Mouse (Mus musculus) cortical plate, adult 2 months (tissue): ENCODE measurements around the gene Olfr982.

ENCODE experiments used
- CTCF ChIP-seq: fragments of 200-500 bp; IDR thresholded peaks from 2 replicates; pipeline ENCODE4 v1.5.1; 2011; ENCODE audit warnings: mild to moderate bottlenecking, control low read depth, low read length; ENCODE audit not compliant: insufficient read depth; ENCODE audit errors: extremely low read depth
- POLR2A ChIP-seq: fragments of 200-500 bp; IDR thresholded peaks from 2 replicates; pipeline ENCODE4 v1.6.1; 2011; ENCODE audit warnings: mild to moderate bottlenecking, low read length, control low read depth; ENCODE audit not compliant: insufficient read depth; ENCODE audit errors: extremely low read depth

DNA sequence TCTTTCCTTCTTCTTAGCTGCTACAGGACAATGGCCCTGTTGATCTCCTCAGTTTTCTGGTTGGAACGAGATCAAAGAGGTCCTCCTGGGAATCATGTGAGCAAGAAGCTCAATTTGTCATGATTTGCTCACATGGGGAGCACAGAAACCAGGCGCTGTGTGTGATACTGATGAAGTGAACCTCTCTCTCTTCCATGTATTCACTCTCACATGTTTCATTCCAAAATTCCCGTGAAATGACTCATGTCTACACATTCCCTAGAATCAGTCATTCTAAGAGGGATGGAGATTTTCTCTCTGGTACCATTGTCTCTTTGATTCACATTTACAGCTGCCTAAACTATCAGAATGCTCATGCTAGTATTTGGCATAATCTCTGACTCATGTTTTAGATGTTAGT is 21.1 kb downstream of the Olfr982 start:
- no peak for TF ChIP-seq CTCF
- TF ChIP-seq POLR2A: no peak
